Mouse (Mus musculus): ENCODE measurements at regions not wholly inside any gene's neighbourhood (a gene's known extent, or its start where the extent isn't known, plus 50 kb on each side); places are given as distances from the start of the nearest gene placed in this dataset.

DNA sequence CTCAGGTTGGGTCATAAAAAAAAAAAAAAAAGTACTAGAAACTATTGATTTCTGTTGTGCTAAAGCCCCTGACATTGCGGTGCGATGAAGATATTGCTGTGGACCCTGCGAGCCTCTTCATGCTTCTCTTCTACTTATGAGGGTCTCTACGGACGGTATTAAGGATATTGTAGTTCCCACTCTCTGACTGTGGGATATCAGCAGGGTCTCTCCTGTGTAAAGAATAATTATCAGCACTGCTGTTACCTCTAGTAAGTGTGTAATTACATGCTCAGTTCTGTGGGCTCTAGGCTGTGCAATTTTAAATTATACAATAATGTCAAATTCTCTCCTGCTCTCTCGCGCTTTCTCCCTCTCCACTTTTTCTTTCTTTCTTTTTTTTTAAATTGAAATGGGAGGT lies 1545.9 kb upstream of the Gulo start:
- no peak for DNase-seq (ENCODE audit: extremely low read depth, low read depth, low spot score)

DNA sequence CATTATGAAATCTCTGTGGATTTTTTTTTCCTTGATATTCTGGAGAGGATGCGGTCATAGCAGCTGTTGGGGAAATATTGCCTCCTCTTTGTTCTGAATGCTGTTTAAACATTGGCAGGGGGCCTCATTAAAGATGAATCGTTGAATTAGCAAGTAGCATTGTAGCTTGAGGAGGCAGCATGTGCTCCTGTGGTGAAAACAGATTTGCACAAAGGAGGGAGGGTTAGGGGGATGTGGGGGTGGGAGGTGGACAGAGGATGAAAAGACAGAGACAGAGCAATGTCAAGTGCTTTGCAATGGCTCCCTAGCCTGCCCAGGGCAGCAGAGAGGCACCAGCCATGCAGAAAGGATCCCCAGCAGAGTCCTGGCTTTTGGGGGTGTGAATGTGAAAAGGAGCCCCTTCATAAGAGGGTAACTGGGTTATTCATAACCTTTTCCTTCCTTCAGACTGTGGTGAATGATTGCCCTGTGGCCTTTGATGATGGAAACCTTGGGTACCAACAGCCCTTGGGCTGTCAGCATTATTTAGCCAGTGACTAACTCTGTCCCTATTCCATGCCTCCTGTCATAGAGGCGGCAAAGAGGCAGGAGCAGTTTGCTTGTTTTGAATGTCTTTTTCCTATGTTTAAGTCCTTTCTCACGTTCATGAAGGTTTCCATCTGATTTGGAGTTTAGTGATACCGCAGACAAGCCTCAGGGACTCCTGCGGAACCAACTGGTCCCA lies 1541.6 kb upstream of the Gulo start:
- no peak for DNase-seq (ENCODE audit: extremely low read depth, low read depth, low spot score)

DNA sequence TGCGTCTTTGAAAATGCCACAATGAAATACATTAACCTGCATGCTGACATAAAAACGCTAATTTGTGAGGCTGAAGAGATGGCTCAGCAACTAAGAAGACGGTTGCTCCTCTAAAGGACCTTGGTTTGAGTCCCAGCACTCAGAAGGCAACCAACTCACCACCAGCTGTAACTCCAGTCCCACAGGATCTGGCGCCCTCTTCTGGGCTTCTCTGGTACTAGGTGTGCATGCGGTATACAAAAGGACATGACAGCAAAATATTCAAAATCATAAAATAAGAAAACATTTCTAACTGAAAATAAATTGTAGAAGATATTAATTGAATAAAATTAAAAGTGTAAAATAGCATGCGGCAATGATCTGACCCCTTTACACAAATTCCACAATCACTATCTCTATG lies 1539.7 kb upstream of the Gulo start:
- no peak for DNase-seq (ENCODE audit: extremely low read depth, low read depth, low spot score)

GRCm38 (mm10) chr14:67545036-67545435 lies 1536.0 kb upstream of the Gulo start:
- no peak for DNase-seq (ENCODE audit: extremely low read depth, low read depth, low spot score)

- no peak for DNase-seq (ENCODE audit: extremely low read depth, low read depth, low spot score)
These were observed 1532.3 kb upstream of the Gulo start for GRCm38 (mm10) chr14:67541271-67541711.

DNA sequence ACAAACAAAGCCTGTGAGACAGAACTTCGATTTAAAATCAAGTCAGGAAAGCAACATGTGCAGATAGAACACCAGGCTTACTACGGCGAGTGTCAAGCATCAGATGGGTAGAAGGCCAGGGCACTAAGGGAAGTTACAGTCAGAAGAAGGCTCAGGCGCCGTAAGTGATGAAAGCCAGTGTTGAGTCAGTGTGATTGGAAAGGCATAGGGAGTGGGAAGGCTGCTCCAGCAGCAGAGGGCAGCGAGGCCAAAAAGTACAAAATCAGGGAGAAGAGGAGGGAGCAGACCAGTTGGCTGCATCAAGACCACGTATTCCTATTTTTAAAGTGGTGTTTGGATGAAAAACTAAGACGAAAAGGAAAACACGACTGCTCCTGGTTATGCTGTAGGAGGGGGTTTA lies 1529.7 kb upstream of the Gulo start:
- DNase-seq (ENCODE audit: extremely low read depth, low read depth, low spot score), result no peak

DNA sequence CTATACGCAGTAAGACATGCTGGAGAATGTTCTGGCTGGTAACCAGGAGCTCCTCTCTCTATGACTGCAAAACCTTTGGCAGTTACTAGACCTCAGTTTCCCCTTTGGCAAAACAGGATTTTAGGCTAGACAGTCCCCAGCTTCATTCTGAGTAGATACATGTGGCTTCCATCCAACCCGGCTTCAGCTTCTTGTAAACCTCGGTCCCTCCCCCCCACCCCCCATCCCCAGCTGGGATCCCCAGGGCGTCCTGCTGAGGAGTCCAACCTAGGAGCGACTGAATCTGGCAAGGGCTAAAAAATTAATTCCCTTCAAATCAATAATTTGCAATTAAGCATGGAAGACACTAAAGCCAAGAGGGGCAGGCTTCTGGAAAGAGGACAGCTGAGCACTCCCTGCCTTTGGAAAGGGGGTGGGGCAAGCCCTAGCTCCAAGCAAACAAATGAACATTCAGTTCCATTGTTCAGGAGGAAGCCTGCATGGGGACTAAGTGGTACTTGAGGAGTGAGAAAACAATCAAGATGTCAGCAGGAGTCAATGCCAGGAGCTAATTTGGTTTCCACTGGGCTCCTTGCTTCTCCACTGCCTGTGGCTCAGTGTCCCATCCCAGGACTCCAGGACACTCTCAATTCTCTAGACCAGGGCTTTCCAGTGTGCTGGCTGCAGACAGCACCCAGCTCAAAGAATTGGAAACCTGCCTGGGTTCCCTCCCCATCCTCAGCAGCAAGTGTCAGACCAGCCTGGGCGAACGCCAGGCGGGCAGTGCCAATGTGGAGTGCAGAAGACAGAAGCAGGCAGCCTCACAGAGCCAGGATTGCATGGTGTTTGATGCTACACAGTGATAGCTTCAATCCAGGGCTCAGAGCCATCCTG lies 1528.0 kb upstream of the Gulo start:
- DNase-seq (ENCODE audit: extremely low read depth, low read depth, low spot score), result peak; percentile 4

- DNase-seq (ENCODE audit: extremely low read depth, low read depth, low spot score), result no peak
These were observed 1497.9 kb upstream of the Gulo start for GRCm38 (mm10) chr14:67506729-67507395.

- no peak for DNase-seq (ENCODE audit: extremely low read depth, low read depth, low spot score)
These were observed 1483.1 kb upstream of the Gulo start for GRCm38 (mm10) chr14:67492086-67492485.

GRCm38 (mm10) chr14:67486676-67487075 lies 1477.7 kb upstream of the Gulo start:
- DNase-seq (ENCODE audit: extremely low read depth, low read depth, low spot score), result no peak

GRCm38 (mm10) chr14:67485449-67485800 lies 1476.4 kb upstream of the Gulo start:
- DNase-seq (ENCODE audit: extremely low read depth, low read depth, low spot score), result no peak

DNA sequence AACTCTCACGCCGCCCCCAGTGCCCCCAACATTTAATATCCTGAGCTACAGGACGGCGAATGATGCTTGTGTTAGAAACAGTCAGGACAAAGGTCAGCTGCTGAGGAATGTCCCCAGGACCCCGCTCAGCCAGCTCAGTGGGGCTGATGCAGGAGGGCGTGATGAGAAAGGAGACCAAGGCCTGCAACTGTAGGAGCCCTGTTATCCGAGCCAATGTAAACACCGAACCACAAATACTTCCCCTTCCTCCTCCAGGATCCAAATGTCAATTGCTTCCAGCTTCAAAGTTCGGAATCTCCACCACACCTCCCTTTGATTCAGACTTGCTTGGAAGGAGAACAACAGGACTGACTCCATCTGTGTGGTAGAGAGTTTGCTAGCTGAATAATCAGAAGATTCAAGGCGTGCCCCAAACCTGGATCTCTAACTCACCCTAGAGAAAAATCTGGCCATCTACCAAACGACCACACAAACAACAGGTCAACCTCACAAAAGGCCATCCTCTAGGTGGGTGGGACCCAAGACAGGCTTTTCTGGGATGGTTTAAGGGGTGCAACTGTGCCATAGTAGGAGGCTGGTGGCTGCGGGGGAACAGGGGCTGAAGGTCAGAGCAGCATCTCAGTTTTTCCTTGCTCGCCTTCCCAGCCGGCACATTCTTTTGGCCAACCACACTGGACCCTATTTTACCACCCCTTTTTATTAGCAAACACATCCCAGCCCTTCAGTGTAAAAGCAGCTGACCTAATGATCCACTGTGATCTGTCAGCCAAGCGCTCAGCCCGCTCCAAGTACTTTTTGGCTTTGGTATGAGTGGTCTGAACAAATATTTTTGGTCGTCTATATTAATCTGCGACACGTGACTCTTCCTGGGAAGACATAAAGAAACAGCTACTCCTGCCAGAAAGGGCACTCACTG lies 1475.8 kb upstream of the Gulo start:
- no peak for DNase-seq (ENCODE audit: extremely low read depth, low read depth, low spot score)
